Mouse (Mus musculus) C2C12 (cell line): ENCODE measurements at regions not wholly inside any gene's neighbourhood (a gene's known extent, or its start where the extent isn't known, plus 50 kb on each side); places are given as distances from the start of the nearest gene placed in this dataset.

Experiments used
- H3K27me3 ChIP-seq: one replicate; pipeline ENCODE4 v1.6.1; 2011; ENCODE audit not compliant: control insufficient read depth, insufficient read depth, insufficient read length
- H3K36me3 ChIP-seq: one replicate; pipeline ENCODE4 v1.6.1; 2011; ENCODE audit not compliant: control insufficient read depth, insufficient read depth
- H3K4me3 ChIP-seq: one replicate; pipeline ENCODE4 v1.5.1; 2011; ENCODE audit warnings: mild to moderate bottlenecking, control low read depth; ENCODE audit not compliant: poor library complexity, insufficient read depth, severe bottlenecking
- H3K79me2 ChIP-seq: one replicate; pipeline ENCODE4 v1.6.1; 2011; ENCODE audit not compliant: control insufficient read depth, insufficient read depth
- H3K79me3 ChIP-seq: one replicate; pipeline ENCODE4 v1.6.1; 2011; ENCODE audit warnings: low read depth, control low read depth
- H3ac ChIP-seq: one replicate; pipeline ENCODE3; 2011; ENCODE audit warnings: low read depth; ENCODE audit not compliant: control insufficient read depth, insufficient read length
- CEBPB ChIP-seq: IDR thresholded peaks from one replicate; pipeline ENCODE4 v1.6.1; 2011; ENCODE audit warnings: low read depth, mild to moderate bottlenecking, control low read depth, moderate library complexity
- CTCF ChIP-seq: IDR thresholded peaks from one replicate; pipeline ENCODE4 v1.5.1; 2011; ENCODE audit not compliant: control insufficient read depth, insufficient read depth, insufficient read length
- FOSL1 ChIP-seq: IDR thresholded peaks from one replicate; pipeline ENCODE4 v1.8.0; 2011; ENCODE audit warnings: mild to moderate bottlenecking, low read length; ENCODE audit not compliant: poor library complexity, insufficient read depth, severe bottlenecking
- MAX ChIP-seq: IDR thresholded peaks from one replicate; pipeline ENCODE4 v1.6.1; 2011; ENCODE audit warnings: mild to moderate bottlenecking, control low read depth
- MYOD1 ChIP-seq: IDR thresholded peaks from one replicate; pipeline ENCODE4 v1.6.1; 2011; ENCODE audit warnings: low read depth; ENCODE audit not compliant: control insufficient read depth, insufficient read length
- MYOG ChIP-seq: IDR thresholded peaks from one replicate; pipeline ENCODE4 v1.6.1; 2011; ENCODE audit not compliant: control insufficient read depth, insufficient read length; ENCODE audit errors: extremely low read depth
- USF1 ChIP-seq: IDR thresholded peaks from one replicate; pipeline ENCODE4 v1.6.1; 2011; ENCODE audit warnings: low read depth, mild to moderate bottlenecking, control low read depth, moderate library complexity

GRCm38 (mm10) chr4:150725443-150726135 is 73.6 kb upstream of the Slc45a1 start:
- no peaks in the 10 kb centered on the region for H3K27me3 ChIP-seq
- no peaks in the 10 kb centered on the region for H3K79me3 ChIP-seq
- TF ChIP-seq MYOG (no peak), MYOD1 (no peak), CEBPB (no peak), USF1 (no peak), MAX (no peak), CTCF (no peak), FOSL1 (no peak)
- no peaks in the 10 kb centered on the region for H3K36me3 ChIP-seq
- no peaks in the 10 kb centered on the region for H3K79me2 ChIP-seq
- no peak overlapping the region for H3ac ChIP-seq
- H3K4me3 ChIP-seq = no peak overlapping the region

GRCm38 (mm10) chr4:150724823-150725222 is 72.8 kb upstream of the Slc45a1 start:
- Histone ChIP-seq H3K79me3 (no peaks in the 10 kb centered on the region), H3K4me3 (no peak overlapping the region), H3K36me3 (no peaks in the 10 kb centered on the region), H3K27me3 (no peaks in the 10 kb centered on the region), H3ac (no peak overlapping the region), H3K79me2 (no peaks in the 10 kb centered on the region)
- TF ChIP-seq FOSL1 (no peak), USF1 (no peak), MAX (no peak), CTCF (no peak), MYOG (no peak), CEBPB (no peak), MYOD1 (no peak)

GRCm38 (mm10) chr4:150721619-150722283 is 69.8 kb upstream of the Slc45a1 start:
- Histone ChIP-seq H3K4me3 (no peak overlapping the region), H3K79me2 (no peaks in the 10 kb centered on the region), H3K27me3 (no peaks in the 10 kb centered on the region), H3ac (no peak overlapping the region), H3K36me3 (no peaks in the 10 kb centered on the region), H3K79me3 (no peaks in the 10 kb centered on the region)
- TF ChIP-seq CEBPB = no peak
- no peak for TF ChIP-seq CTCF
- no peak for TF ChIP-seq MYOD1
- TF ChIP-seq FOSL1 = no peak
- TF ChIP-seq MYOG = no peak
- TF ChIP-seq MAX = no peak
- TF ChIP-seq USF1 = no peak

GRCm38 (mm10) chr4:150717866-150718265 is 65.9 kb upstream of the Slc45a1 start:
- Histone ChIP-seq H3ac (no peak overlapping the region), H3K4me3 (no peak overlapping the region), H3K36me3 (no peaks in the 10 kb centered on the region), H3K79me3 (no peaks in the 10 kb centered on the region), H3K27me3 (no peaks in the 10 kb centered on the region), H3K79me2 (no peaks in the 10 kb centered on the region)
- TF ChIP-seq USF1 (no peak), CTCF (no peak), FOSL1 (no peak), MYOD1 (no peak), MAX (no peak), CEBPB (no peak), MYOG (no peak)

- Histone ChIP-seq H3K4me3 (no peak overlapping the region), H3K36me3 (no peaks in the 10 kb centered on the region), H3K79me2 (no peaks in the 10 kb centered on the region), H3K79me3 (no peaks in the 10 kb centered on the region), H3ac (no peak overlapping the region), H3K27me3 (no peaks in the 10 kb centered on the region)
- TF ChIP-seq MYOG = no peak
- TF ChIP-seq CTCF = no peak
- TF ChIP-seq MAX = no peak
- TF ChIP-seq USF1 = no peak
- no peak for TF ChIP-seq CEBPB
- TF ChIP-seq MYOD1 = no peak
- TF ChIP-seq FOSL1 = no peak
Measured at GRCm38 (mm10) chr4:150715051-150715450, 63.1 kb upstream of the Slc45a1 start.
